Mouse (Mus musculus) cerebellum, adult 8-10 months (tissue): ENCODE measurements at regions not wholly inside any gene's neighbourhood (a gene's known extent, or its start where the extent isn't known, plus 50 kb on each side); places are given as distances from the start of the nearest gene placed in this dataset.

Source experiments
- DNase-seq: peaks from one replicate; pipeline ENCODE4 v3.0.0; 2022

DNA sequence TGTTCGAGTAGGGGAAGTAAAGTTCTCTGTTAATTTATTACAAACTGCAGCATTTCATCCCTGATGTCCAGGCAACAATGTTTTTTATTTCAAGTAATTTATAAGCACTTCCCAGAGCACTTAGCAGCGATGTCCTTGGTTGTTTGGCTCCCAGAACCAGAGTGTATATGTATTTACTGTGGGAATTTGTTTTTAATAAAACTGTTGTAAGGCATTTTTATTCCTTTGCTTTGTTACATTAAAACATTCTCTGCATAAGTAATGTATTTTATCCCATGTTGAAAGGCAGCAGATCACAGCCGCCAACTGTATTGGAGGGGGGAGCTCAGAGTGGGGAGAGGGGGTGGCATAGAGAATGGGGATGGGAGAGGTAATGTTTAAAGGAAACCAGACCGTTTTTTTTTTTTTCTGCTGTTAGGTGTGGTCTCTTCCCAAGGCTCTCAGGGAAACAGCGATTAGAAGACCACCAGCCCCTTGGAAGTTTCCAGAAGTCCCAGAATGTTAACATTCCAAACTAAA is 266.8 kb upstream of the Sall1 start:
- no peak for DNase-seq

DNA sequence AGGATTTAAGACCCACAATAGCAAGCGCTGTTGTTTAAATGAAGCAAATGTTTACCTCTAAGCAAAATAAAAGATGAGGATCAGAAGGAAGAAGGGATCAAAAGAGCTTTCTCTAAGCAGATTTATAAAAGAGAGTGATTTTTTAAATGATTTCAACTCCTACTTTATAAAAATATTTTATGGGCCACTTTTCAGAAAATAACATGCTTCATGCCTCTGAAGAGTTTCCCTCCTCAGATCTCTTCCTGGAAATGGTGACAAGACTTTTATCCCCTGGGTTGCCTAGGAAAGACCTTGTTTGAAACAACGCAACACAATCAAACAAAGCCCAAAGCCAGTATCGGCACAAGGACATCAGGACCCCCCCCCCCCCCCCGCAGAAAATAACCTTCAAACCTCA is 265.6 kb upstream of the Sall1 start:
- DNase-seq = no peak

DNA sequence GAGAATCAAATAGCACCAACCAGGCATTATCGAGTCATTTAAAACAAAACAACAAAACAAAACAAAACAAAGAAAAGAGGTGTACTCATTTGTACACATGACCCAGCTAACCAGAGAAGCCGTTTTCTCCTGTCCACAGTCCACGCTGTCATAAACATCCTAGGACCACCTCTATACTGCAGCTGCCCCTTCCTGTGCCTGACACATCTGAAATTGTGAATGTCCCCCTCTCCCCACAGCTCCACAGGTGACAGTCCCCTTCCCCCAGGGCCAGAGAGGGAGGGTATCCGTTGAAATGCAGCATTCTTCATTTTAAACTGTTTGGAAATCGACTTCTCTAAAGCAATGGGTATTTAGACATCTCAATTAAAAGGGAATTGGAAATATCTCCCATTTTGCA is 265.0 kb upstream of the Sall1 start:
- no peak for DNase-seq

DNA sequence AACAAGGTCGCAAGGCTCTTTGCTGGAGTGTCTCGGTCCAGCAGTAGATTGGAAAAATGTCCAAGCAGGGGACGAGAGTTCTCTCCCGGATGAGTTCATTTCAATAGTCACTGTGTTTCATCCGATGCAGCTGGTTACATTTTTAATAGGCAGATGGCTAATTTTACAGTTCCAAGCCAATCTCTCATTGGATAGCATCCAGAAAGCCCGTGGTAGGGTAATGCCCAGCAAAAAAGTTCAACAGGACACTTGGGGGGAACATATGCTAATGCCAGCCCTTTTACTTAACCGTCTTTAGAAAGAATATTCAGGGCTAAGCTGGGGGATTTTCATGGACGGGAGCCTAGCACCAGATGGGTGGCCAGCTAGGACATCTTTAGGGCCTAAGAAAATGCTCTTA is 264.6 kb upstream of the Sall1 start:
- no peak for DNase-seq

DNA sequence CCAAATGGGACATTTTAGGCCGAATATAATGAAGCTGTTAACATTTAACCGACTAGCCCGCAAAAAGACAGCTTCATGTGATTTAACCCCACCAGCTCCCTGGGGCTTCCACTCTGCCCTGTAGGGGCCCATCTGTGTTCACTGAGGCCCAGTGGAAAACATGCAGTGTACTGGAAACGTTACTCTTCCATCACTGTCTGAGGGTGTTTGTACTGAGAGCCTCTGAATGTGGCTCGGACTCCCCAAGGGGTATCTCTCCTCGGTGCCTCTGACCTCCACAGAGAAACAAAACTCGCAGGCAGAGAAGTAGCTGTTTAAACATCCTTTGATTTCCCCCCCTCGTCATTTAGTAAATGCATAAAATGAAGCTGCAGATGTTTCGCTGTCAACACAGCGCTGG is 263.6 kb upstream of the Sall1 start:
- no peak for DNase-seq

DNA sequence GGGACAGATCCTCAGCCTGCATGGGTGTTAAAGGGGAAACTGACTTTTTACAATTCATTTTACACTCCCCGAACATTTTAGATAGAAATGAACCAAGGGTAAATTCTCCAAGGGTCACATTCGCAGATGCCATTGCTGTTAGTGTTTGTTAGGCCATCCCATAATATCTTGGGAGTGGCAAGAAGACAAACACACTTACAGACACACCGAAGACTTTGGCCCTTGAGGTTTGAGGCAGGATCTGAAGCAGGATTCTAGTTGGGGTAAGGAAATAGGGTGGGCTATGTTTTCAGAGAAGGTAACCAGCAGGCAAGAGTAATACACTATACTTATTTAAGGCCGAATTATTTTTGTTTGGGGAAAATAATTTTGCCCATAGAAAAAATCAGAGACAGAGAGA is 263.1 kb upstream of the Sall1 start:
- no peak for DNase-seq

DNA sequence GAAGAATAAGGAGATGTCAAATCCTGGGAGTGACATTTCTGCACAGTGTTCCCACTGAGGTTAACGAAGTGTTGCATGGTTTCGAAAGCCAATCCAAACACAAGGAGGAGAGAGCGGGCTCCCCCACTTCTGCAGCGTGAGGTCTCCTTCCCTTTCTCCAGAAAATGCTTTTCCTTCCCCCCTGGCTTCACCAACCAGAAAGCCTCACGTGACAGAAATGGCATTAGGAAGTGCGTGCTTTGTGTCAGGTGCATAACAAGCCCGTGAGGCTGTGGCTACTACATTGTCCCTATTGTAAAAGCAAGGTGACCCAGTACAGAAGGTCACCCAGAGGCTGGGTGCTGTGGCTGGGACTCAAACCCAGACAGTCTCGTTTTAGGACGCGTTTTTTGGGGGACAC is 260.2 kb upstream of the Sall1 start:
- no peak for DNase-seq

DNA sequence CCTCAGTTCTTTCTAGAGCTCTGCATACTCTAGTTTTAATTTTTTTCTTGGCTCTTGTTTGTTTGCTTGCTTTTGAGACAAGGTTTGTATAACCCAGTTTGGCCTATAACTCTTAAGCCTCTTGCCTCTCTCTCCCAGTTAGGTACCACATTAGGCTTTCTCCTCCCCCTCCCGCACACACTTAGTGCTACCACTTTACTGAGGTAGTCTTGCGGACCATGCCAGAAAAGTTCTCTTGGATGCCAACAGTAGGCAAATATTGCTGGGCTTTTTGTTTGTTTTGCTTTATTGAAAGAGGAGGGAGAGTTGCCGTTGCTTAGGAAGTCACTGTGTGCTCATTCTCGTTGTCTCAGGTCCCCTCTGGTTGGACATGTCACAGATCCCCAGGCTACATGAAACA is 259.4 kb upstream of the Sall1 start:
- no peak for DNase-seq

DNA sequence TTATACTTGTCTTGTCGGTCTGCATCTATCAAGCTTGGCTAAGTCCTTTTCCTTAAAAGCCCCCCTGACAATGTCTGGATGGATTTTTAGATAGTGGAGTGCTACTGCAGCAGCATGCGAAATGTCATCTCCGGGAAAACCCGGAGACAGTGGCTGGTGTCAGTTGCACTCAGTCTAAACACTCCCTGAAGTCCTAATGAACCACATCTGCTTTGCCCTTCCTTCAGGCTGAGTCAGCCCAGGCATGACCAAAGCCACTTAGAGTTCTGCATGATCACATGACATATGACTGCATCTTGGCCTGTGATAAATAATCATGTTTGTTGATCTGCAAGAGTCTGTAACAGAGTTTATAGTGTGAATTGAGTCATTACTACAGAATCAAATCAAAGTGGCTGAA is 255.7 kb upstream of the Sall1 start:
- DNase-seq = no peak

DNA sequence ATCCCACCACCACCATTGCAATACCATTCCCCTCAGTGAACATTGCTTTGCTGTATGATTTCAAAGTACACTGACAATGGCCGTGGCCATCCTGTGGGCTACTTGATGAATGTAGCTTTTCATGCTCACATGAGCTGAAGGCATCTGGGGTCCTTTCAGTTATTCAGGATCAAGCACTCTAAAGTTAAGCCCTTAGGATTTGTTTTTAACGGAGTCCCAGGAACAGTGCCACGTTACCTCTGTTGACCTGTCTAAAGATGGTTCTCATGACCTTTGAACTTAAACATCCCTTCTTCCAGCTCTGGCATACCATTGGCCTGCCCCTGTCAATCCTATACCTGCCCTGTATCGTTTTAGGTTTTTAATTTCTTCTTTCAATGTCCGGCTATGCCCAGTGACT is 251.7 kb upstream of the Sall1 start:
- DNase-seq = no peak

DNA sequence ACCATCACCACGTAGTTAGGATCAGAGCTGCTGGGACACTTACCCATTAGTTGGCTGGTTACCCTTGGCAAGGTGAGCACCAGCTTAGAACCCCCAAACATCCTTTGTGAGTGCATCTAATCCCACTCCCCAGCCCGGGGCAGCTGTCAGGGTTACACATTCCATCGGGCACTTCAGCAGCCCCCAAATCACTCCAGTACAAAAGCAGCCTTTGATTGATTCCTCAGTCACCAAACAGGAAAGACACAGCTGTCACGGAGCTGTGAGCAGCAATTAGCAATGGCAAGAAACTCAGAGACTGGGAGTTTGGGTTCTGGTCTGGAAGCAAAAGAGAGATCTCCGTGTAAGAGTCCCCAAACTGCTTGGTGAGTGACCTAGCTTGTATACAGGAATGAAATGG is 245.1 kb upstream of the Sall1 start:
- no peak for DNase-seq

DNA sequence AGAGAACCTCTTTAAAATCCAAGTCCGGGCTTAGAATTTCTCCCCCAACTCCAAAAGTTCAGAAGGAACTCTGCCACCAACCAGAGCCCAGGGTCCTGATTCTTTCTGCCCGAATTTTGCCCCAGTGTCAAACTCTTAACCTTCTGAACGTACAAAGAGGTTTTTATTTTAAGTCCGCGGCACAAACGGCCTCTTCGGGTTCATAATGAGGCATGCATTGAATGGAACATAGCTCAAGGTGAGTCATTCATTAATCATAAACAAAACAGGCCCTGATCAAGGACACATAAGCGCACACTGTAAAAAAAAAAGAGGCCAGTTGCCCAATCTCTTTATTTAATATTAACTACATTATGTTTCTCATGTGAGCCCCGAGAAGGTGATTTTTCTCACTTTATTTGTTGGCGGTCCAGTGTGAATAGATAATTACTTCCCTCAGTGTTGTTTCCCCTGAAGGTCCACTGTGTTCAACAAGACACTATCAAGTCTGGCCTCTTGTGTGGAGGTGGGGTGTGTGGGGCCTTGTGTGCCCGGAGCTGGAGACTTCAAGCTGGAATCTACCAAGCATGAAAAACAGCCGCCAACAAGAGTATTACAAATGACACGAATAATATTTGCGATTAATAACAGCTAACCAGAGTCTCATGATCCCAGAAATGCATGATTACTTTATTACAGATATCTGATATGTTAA is 241.1 kb upstream of the Sall1 start:
- DNase-seq = no peak

DNA sequence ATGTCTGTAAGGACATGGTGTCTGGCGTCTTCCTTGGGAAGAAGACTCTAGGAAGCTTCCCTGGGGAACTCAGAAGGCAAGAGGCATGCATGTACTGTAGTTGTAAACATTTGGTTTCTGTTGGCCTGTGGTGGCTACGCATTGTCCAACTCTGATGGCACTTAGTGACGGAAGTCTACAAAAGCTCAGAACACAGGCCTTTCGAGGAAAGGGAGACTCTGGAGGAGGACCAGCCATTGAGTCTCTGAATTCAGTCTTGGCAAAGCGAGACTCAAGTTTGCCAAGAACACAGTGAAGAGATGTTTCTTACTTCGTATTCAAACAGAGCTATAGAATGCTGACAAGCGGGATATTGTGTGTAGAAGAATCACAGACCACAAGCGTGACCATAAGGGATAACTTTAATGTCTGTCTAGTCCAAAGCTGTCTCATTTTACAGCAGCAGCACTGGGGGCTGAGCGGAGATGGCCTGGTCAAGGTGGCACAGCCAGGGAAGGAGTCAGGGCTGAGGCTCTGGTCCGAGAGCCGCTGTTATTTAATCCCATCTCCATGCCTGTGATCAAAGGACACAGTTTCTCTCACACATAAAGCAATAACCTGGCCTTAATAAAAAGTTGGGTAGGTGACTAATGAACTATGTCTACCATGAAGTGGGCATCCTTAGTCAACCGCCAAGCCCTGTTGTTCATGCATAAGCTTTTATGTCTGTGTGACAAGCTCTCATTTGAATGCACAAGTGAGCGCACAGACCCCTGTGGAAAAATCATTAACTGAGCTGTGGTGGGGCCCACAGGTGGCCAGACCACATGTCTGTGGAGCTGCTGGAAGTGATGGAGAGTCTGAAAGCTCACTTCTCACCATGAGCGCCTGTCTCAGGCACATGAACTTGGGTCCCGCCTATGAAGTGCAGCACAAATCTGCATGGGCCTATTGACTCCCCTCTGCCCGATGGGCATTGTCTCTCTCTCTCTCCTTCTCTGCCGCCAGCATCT is 239.4 kb upstream of the Sall1 start:
- DNase-seq = no peak

DNA sequence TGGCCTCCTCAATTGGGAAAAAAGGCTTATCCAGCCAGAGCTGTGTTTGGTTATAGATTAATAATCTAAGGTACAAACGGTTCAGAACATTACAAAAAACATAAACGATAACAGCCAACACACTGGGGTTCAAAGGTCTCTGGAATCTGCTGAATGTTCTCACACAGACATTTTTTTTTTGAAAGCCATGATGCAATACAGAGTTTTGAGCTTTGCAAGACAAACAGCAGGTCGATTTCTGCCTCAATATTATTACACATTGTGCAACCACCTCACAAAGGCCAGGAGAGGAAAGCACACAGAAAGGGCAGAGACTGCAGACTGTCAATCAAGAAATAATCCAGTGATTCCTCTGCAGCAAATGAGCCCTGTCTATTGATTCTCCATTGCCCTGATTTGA is 235.9 kb upstream of the Sall1 start:
- no peak for DNase-seq

DNA sequence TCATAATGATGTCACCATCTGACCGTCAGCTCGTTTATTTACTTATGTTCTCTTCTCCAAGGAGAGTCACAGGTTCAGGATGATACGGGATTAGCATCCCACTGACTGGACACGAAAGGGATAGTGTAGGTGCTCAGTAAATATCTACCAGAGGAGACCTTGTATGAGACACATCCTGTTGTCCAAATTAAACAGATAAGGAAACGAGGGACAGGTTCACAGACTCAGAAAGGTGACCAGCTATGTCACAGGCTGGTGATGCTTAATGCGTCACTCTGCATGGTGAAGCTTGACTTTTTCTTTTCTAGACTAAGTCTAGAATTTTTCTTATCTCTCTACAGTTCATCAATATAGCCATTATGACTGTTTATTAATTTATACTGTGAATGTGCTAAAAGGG is 235.2 kb upstream of the Sall1 start:
- no peak for DNase-seq

DNA sequence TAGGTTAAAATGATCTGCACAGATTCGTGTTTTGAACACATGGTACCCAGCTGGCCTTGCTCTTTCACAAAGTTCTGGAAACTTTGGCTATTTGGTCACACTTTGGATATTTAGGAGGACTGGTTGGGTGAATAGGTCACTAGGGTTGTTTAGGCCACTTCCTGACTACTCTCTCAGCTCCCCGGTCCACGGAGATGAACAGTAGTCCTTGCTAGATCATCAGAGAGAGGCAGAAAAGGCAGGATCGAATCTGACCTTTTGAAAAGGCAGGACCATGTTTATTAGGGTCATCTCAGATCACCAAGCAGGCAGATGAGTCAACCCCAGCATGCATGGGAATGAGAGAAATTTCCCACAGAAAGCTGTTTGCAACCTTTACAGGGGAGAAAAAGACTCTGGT is 229.3 kb upstream of the Sall1 start:
- DNase-seq = no peak

DNA sequence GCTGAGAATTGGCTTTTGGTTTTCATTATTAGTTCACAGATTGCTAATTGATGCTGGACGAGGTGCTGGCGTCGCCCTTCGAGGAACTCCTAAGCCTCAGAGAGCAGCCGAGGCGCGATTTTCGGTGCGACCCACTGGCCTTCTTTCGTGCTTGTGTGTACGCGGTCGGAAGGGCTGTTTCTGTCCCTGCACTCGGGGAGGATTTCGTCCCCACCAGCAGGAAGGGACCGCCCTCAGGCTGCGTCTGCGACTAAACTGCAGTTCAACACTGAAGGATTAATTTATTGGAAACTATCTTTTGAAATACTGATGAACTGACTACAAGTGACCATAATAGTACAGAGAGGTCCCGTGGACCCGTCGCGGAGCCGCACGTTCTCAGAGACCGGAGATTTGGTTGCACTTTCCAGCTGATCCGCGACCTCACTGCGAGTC is 228.4 kb upstream of the Sall1 start:
- no peak for DNase-seq

DNA sequence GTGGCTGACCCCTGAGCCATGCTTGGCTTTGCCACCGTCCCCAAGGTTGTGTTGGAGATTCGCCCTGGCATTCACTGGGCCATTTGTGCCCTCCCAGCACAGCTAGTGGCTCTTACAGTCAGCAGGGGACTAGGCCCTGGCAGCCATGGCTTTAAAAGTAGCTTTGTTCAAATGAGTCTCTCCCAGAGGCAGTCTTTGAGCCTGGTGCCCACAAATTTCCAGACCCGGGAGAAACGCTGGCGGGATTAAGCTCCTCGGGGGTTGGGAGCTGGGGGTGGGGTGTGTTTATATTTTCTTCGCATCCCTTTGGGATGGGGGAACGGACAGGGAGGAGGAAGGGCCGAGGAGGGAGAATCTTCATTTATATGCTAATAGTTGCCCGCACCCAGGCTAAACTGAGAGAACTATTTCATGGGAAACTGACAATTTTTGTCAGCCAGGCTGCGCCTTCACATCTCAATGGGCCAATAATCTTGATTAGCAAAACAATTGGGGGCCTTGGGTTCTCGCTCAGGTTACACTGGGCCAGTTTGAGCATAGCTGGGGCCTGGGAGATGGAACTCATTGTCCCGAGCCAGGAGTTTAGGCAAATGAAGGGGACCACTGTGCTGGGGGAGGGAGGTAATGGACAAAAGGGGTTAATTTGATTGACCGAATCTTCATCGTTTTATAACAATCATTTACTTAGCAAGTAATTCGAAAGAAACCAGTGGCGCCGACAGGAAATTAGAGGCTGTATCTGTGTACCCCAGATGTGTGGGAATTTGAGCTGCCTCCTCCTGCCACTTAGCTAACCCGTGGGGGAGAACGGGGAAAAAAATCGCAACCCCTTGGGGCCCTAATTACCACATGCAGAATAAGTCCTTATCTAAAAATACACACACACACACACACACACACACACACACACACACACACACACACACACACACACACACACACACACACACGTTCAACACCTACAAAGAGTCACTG is 227.7 kb upstream of the Sall1 start:
- peak; percentile 3 for DNase-seq

DNA sequence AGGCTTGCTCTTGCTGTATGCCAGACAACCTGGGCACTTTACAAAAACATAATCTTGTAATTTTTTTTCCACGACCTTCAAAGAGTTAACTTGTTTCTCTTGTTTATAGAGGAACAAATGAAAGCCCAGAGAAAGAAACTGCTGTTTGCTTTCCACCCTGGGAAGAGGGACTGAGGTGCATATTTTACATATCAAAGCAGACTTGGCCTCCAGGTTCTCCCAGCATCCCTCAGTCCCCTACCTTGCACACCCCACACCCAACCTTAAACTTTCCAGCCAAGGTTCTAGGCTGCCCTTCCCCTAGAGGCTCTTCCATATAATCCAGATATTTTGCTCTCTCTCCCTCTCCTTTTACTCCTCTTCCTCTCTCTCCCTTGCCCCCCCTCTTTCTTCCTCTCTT is 226.0 kb upstream of the Sall1 start:
- DNase-seq = no peak

DNA sequence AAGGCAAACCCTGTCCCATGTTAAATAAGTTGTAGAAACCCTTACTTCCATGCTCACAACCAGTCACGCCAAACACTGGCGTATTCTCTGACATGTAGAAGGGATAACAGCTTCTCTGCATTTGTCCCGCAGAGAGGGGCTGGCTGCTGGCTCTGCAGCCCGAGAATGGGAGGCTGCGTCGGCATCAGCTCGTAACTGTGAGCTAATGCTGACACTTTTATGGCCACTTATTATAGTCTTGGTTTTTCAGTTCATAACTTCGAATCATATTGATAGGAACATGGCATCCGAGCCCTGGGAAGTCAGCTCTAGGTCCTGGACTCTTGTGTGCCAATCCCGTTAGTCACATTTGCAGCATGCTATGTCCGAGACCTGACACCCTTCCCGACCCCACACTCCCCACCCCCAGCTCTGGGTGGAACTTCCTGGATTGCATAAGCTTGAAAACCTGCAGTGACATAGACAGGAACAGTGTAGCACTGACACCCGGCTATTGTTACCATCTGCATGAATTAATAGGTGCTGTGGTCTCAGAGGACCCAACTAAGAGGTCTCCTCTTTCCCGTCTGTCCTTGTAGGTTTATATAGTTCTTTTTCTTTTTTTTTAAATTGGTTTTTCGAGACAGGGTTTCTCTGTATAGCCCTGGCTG is 217.3 kb upstream of the Sall1 start:
- no peak for DNase-seq

DNA sequence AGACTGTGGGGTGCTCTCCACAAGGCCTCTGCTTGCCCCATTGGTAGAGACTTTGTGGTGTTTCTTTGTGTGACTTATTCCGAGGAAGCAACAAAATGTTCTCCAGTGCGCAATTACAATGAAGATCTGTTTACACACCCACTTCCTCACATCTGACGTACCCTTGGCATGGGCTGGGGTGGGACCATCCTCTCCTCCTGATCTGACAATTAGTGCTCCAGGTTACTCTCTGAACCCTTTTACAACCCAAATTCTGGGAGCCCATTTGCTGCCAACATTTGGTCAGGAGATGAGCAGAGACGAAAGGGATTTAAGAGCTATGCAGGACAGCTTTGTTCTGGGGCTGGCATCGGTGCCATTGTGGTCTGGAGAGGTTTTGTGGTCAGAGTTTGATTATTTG is 215.9 kb upstream of the Sall1 start:
- DNase-seq = no peak

DNA sequence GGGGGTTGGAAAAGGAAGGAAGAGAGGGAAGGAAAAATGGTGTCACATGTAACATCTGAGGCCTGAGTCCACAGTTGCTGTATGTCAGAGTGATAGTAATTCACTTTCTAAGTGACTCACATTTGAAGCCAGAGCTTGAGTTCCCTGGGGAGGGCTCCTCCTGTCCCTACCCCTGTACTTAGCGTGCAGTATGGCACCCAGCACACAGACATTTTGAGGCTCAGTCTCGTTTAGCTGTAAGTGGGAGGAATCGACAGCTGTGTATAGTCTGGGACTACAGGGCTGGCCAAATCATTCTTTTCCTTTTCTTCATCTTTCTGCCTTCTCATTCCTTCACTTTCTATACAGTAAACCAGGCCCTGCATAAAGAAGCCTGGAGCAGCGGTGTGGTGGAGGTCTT is 202.4 kb upstream of the Sall1 start:
- DNase-seq = no peak
